Mouse (Mus musculus) cerebellum, adult 9-11 months (tissue): ENCODE data around the gene Mocs2.
A peak's percentile ranks its signal among the peaks of the same experiment; 100 is the strongest.

Experiments
- DNase-seq: peaks from one replicate; pipeline ENCODE4 v3.0.0; 2022

The Mocs2 gene

GRCm38 (mm10) chr13:114854428-114854827 is 36.4 kb downstream of the Mocs2 start:
- no peak for DNase-seq

DNA sequence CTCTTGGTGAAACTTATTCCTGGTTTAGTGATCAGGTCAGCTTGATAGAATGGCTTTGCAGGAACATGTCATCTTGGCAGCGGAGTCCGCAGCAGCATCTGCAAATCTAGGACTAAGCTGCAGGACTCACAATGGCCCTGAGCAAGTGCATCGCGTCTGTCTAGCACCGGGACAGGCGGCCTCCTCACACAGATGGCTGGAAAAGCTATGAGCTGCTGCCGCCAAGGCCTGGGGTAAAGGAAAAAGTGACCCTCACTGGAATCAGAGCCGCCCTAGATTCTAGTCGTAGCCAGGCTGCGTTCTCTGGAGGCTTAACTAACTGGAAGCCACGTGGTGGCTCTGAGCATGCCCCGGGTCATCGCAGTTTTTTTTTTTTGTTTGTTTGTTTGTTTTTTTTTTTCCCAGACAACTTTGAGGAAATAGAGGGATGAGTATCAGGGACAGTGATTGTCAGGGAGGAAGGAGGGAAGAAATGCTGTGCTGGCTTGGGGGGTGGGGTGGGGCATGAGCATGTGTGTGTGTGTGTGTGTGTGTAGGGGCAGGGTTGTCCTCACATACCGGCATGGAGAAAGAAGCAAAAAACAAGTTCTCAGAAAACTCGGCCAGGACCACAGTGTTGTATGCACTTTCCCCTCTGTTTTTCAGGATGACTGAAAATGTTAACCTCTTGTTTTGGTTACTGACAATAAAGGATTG is 37.7 kb downstream of the Mocs2 start:
- peak; percentile 41 for DNase-seq

DNA sequence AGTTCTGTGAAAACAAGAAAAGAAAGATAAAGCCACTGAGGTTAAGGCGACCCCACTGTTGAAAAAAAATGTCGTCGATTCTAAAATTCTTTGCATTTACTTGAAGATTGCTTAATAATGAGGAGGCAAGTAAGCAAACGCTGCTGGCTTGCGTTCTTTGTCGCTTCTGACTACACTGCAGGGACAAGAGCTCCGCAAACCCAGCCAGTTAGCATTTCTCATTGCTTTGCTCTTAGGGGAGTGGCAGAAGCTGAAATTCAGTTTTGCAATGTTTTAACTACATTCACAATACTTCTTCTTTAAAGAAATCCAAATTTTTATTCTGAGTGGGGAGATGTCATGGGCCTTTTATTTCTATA is 38.2 kb downstream of the Mocs2 start:
- no peak for DNase-seq

DNA sequence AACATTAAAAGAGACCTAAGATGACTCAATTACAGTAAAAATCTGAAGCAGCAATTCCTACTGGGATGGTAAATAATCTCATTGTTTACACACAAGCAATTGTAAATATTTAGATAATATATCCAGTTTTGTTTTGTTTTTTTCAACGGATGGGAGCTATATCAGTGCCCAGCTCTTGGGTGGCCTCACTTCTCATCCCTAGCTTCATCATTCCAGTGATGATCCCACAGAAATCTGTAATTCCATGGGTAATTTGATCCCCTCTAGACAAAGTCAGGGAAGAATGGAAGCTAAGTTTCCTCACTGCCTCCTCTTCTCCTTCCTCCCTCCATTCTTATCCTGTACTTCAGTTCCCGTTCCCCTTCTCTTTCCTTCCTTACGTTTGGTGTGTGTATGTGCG is 39.5 kb downstream of the Mocs2 start:
- no peak for DNase-seq

DNA sequence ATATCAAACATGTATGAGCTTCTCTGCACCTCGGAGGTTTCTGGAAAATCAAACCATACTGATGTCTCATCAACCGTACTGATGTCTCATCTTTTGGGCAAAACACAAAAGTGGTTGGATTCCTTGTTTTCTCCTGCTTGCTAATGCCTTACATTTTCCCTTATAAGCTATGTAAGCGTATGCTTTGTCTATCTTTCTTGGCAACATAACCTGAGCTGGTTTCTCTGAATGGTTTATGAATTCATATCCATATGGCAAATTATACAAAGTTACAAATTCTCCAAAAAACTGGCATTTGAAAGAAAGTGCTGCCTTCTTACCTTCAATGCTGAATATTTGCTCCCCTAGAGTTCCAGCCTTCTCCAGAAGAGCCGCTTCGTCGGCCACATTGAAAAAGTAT is 56.7 kb downstream of the Mocs2 start:
- DNase-seq, result no peak

GRCm38 (mm10) chr13:114876005-114876520 is 58.0 kb downstream of the Mocs2 start:
- no peak for DNase-seq

- DNase-seq, result no peak
Measured at GRCm38 (mm10) chr13:114878667-114879066, 60.6 kb downstream of the Mocs2 start.
